Mouse (Mus musculus) c-Kit-positive CD71-positive TER-119-positive erythroid progenitor cells, embryonic 14.5 days (primary cell): ENCODE data around the gene Pitpnb.
A peak's percentile ranks its signal among the peaks of the same experiment; 100 is the strongest.

Experiments used
- DNase-seq: peaks from one replicate; pipeline ENCODE4 v3.0.0-alpha.2; 2013; ENCODE audit warnings: low spot score

Gene Pitpnb

DNA sequence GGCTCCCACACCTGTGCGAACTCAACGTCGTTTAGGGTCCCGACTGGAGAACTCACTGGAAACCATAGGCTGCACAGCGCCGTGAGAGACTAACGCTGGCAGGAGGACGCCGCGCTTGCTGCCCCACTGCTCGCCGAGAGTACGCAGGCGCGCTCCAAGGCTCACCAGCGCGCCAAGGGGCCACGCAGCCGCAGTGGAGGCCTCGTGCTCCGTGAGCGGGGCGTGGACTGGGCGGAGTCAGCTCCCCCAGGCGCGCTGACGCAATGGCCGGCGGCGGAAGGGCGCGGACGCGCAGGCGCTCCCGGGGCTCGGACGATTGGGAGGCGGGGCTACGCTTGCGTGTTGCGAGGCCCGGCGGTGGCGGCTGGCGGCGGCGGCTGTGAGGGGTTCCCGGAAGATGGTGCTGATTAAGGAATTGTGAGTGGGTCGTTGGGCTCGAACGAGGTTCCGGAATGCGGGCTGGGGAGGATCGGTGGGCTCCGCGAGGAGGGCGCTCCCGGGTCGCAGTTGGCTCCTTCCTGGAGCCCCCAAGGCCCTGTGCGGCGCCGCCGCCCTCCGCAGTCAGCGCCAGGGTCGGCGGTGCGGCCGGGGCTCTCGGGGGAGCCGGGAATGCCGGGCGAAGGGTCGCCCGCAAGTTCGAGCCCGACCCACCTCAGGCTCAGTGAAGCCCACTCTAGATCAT, at the start of gene Pitpnb:
TSS of gene Pitpnb (plus strand) at position 347 of the 682 bp plus-strand sequence.
- peak; percentile 96 for DNase-seq

- no peak for DNase-seq
Observed at GRCm38 (mm10) chr5:111284420-111285175, 46.0 kb upstream of the Pitpnb start.

DNA sequence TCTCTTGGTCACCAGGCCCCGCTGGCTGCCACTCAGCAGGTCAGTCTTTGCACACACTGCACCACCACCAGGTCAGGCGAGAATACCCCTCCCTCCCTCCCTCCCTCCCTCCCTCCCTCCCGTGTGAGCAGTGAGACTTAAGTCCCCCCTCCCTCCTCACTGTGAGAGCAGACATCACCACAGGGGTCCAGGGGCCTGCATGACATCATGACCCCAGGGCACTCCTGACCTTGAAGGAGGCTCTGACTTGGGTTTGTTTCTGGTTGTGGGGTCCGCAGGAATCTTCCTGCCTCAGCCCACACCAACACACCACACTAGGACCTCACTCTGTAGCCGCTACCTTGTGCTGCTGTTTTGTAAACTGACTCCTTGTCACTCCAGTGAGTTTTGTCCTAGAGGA, 43.0 kb upstream of the Pitpnb start:
- DNase-seq: no peak

DNA sequence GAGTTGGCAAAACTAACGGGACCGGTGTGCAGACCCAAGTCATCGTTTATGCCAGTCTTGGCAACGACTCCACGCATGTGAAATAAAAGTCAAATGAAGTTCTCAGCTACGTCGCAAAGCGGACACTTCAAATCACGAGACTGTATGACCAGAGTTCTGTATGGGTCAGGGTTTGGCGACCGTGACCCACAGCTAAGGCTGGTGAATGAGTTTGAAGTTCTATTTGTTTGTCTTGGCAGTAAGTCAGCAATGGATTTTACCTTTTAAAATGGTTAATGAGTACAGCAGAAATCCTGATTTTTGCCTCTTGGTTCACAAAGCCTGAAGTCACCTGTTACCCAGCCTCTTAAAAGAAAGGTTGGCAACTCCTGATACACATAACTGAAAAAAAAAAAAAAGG, 42.1 kb upstream of the Pitpnb start:
- no peak for DNase-seq

DNA sequence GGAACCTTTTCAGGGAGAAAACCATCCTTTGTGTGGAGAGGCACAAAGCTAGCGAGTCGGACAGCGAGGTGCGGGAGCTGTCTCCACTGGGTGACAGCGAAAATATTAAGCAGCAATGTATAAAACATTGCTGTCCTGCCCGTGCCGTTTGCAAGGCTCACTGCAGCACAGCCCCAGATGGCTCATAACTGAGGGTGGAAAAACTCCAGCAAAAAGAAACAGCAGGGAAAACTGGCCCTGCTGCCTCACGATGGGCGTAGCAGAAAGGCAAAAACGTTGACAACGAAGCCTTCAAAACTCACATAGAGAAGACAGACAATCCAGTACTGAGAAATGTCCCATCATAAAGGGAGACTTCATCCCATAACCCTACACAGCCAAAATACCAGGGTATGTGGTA, 40.5 kb upstream of the Pitpnb start:
- no peak for DNase-seq

- DNase-seq: no peak
Observed at GRCm38 (mm10) chr5:111291639-111292038, 38.9 kb upstream of the Pitpnb start.

- DNase-seq: no peak
Observed at GRCm38 (mm10) chr5:111297801-111298200, 32.8 kb upstream of the Pitpnb start.

DNA sequence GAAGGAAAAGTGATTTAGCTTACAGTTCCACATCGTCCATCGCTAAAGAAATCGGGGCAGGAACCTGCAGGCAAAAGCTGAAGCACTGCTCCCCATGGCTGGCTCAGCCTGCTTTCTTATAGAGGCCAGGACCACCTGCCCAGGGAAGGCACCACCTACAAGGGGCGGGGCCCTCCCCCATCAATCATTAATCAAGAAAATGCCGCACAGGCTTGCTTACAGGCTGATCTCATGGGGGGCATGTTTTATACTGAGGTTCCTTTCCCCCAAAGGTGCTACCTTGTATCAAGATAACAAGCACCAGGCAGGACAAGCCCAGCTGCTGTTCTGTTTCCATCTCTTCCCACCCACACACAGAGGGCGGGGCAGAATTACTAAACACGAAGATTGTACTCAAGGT, 31.9 kb upstream of the Pitpnb start:
- DNase-seq: no peak

GRCm38 (mm10) chr5:111300776-111301175, 29.8 kb upstream of the Pitpnb start:
- DNase-seq: no peak

- DNase-seq: no peak
Observed at GRCm38 (mm10) chr5:111301736-111302135, 28.8 kb upstream of the Pitpnb start.

- DNase-seq: peak; percentile 11
Observed at GRCm38 (mm10) chr5:111304730-111305129, 25.8 kb upstream of the Pitpnb start.

GRCm38 (mm10) chr5:111310185-111310584, 20.4 kb upstream of the Pitpnb start:
- no peak for DNase-seq

- no peak for DNase-seq
Observed at GRCm38 (mm10) chr5:111313833-111314232, 16.7 kb upstream of the Pitpnb start.

DNA sequence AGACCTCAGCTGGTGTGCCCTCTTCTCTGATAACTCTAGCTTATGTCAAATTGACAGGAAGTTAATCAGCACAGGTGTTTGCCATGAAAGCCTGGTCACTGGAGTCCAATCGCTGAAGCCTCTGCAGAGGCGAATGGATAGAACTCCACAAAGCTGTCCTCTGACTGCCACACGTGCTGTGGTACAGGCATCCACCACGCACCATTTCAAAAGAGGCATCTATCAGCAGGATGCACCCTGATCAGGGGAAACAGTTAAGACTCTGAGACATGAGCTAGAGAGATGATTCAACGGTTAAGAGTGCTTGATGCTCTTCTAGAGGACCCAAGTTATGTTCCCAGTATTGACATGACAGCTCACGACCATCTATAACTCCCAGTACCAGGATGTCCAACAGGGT, 15.5 kb upstream of the Pitpnb start:
- no peak for DNase-seq

DNA sequence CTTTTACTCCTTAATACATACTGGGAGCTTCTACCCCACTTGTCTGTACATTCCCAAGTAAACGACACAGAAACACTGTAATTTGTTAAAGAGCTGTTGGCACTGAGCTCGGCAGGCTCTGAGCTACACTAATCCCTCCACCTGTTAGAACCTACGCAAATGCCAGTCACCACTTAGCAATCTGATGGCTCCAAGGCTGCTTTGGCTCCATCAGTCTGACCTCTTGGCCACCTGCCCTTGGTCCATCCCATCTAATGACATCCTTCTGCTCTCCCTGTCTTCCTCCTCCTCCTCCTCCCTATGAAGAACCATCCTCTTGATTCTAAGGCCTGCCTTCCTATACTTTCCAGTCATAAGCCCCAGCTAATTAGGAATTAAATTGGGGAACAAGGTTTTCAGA, 13.0 kb upstream of the Pitpnb start:
- DNase-seq: no peak

- DNase-seq: no peak
Observed at GRCm38 (mm10) chr5:111318946-111319345, 11.6 kb upstream of the Pitpnb start.

DNA sequence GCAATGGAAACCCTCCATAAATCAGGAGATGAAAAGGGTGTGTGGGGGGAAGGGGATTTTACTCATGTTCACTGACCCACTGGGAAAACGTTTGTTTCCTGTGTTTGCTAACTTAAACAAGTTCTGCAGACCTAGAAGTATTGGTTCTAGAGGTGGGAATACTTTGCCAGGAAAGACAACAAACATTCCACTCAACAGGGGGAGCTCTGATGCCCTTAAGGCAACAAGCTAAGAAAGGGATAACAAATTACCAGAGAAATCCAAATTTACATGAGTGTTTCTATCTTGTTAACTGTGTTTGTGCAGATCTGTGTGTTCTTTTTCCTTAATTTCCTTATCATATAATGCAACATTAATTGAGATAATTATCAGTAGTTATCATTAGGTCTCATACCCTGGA, 4.8 kb upstream of the Pitpnb start:
- DNase-seq: no peak

GRCm38 (mm10) chr5:111327420-111327819, 3.1 kb upstream of the Pitpnb start:
- no peak for DNase-seq

- peak; percentile 31 for DNase-seq
Observed at GRCm38 (mm10) chr5:111329782-111330416, 664 bp upstream of the Pitpnb start.

- DNase-seq: no peak
Observed at GRCm38 (mm10) chr5:111331099-111331435, 504 bp downstream of the Pitpnb start.

- DNase-seq: no peak
Observed at GRCm38 (mm10) chr5:111335939-111336691, 5.6 kb downstream of the Pitpnb start.

- peak; percentile 40 for DNase-seq
Observed at GRCm38 (mm10) chr5:111341609-111342008, 11.0 kb downstream of the Pitpnb start.
